Mouse (Mus musculus): ENCODE measurements around the gene Chd2. TPM values are rescaled to one million over a fixed set of nuclear protein-coding genes. Genes with fewer than 3 reads are reported as not detected.

Chd2 gene
- total and polyA plus RNA-seq, 3 experiments = 76.7 to 217 (median 125) TPM

GRCm38 (mm10) chr7:73393307-73394012 is 148.2 kb downstream of the Chd2 start:
- H3K9me3 ChIP-seq (replicated peaks) = peaks cover 9% of the 10 kb centered on the region; the same call in 1 of the 2 replicates
- no peak for TF ChIP-seq GATA1 (IDR thresholded peaks at IDR 0.05; ENCODE audit: borderline replicate concordance, low read length)
- H3K27me3 ChIP-seq (ENCODE audit: insufficient read depth, low read length) = peaks cover 2% of the 10 kb centered on the region; the same call in 1 of the 2 replicates
- no peak overlapping the region for H3K4me3 ChIP-seq (ENCODE audit: low read depth, low read length)
- no peaks in the 10 kb centered on the region for H3K4me1 ChIP-seq (ENCODE audit: insufficient read depth, low read depth, low read length)
- no peak for DNase-seq (ENCODE audit: low spot score)
- no peaks in the 10 kb centered on the region for H3K36me3 ChIP-seq (replicated peaks)
- no peak for ATAC-seq (ENCODE audit: extremely low read depth, insufficient number of reproducible peaks, low FRiP score, poor library complexity, severe bottlenecking)

GRCm38 (mm10) chr7:73392359-73392758 is 149.3 kb downstream of the Chd2 start:
- Histone ChIP-seq H3K9me3 (replicated peaks) (peaks cover 9% of the 10 kb centered on the region; the same call in 1 of the 2 replicates), H3K4me3 (ENCODE audit: low read depth, low read length) (no peak overlapping the region), H3K27me3 (ENCODE audit: insufficient read depth, low read length) (peaks cover 2% of the 10 kb centered on the region; the same call in 1 of the 2 replicates), H3K4me1 (ENCODE audit: insufficient read depth, low read depth, low read length) (no peaks in the 10 kb centered on the region), H3K36me3 (replicated peaks) (no peaks in the 10 kb centered on the region)
- no peak for TF ChIP-seq CTCF (IDR thresholded peaks at IDR 0.05; ENCODE audit: low read depth, low read length)
- TF ChIP-seq GATA1 (IDR thresholded peaks at IDR 0.05; ENCODE audit: borderline replicate concordance, low read length) = no peak
- TF ChIP-seq TAL1 (conservative IDR thresholded peaks at IDR 0.05; ENCODE audit: low read depth, low read length) = no peak
- no peak for TF ChIP-seq POLR2AphosphoS5 (IDR thresholded peaks at IDR 0.05; ENCODE audit: insufficient replicate concordance, low read depth, low read length)
- no peak for TF ChIP-seq GATA2 (IDR thresholded peaks at IDR 0.05; ENCODE audit: borderline replicate concordance, low read depth, low read length)
- ATAC-seq (ENCODE audit: extremely low read depth, insufficient number of reproducible peaks, low FRiP score, poor library complexity, severe bottlenecking) (no peak), DNase-seq (ENCODE audit: low spot score) (no peak)

- ATAC-seq (ENCODE audit: extremely low read depth, insufficient number of reproducible peaks, low FRiP score, poor library complexity, severe bottlenecking) (no peak), DNase-seq (ENCODE audit: low spot score) (no peak)
- Histone ChIP-seq H3K36me3 (replicated peaks) (no peaks in the 10 kb centered on the region), H3K4me3 (ENCODE audit: low read depth, low read length) (no peak overlapping the region), H3K27me3 (ENCODE audit: insufficient read depth, low read length) (peaks cover 2% of the 10 kb centered on the region; the same call in 1 of the 2 replicates), H3K4me1 (ENCODE audit: insufficient read depth, low read depth, low read length) (no peaks in the 10 kb centered on the region), H3K9me3 (replicated peaks) (peaks cover 9% of the 10 kb centered on the region; the same call in 1 of the 2 replicates)
- no peak for TF ChIP-seq TAL1 (conservative IDR thresholded peaks at IDR 0.05; ENCODE audit: low read depth, low read length)
- TF ChIP-seq CTCF (IDR thresholded peaks at IDR 0.05; ENCODE audit: low read depth, low read length) = no peak
- TF ChIP-seq GATA2 (IDR thresholded peaks at IDR 0.05; ENCODE audit: borderline replicate concordance, low read depth, low read length) = no peak
- TF ChIP-seq GATA1 (IDR thresholded peaks at IDR 0.05; ENCODE audit: borderline replicate concordance, low read length) = no peak
- TF ChIP-seq POLR2AphosphoS5 (IDR thresholded peaks at IDR 0.05; ENCODE audit: insufficient replicate concordance, low read depth, low read length) = no peak
These were observed 149.9 kb downstream of the Chd2 start for GRCm38 (mm10) chr7:73391518-73392321.

- DNase-seq (ENCODE audit: low spot score) = no peak
- peaks cover 2% of the 10 kb centered on the region; the same call in 1 of the 2 replicates for H3K27me3 ChIP-seq (ENCODE audit: insufficient read depth, low read length)
- no peak overlapping the region for H3K4me3 ChIP-seq (ENCODE audit: low read depth, low read length)
These were observed 150.6 kb downstream of the Chd2 start for GRCm38 (mm10) chr7:73391002-73391517.

GRCm38 (mm10) chr7:73390426-73391001 is 151.1 kb downstream of the Chd2 start:
- Histone ChIP-seq H3K4me3 (ENCODE audit: low read depth, low read length) (no peak overlapping the region), H3K27me3 (ENCODE audit: insufficient read depth, low read length) (peaks cover 2% of the 10 kb centered on the region; the same call in 1 of the 2 replicates), H3K9me3 (replicated peaks) (peaks cover 9% of the 10 kb centered on the region; the same call in 1 of the 2 replicates), H3K36me3 (replicated peaks) (no peaks in the 10 kb centered on the region), H3K4me1 (ENCODE audit: insufficient read depth, low read depth, low read length) (no peaks in the 10 kb centered on the region)
- ATAC-seq (ENCODE audit: extremely low read depth, insufficient number of reproducible peaks, low FRiP score, poor library complexity, severe bottlenecking) = no peak
- TF ChIP-seq GATA1 (IDR thresholded peaks at IDR 0.05; ENCODE audit: borderline replicate concordance, low read length) (no peak), TAL1 (conservative IDR thresholded peaks at IDR 0.05; ENCODE audit: low read depth, low read length) (no peak), POLR2AphosphoS5 (IDR thresholded peaks at IDR 0.05; ENCODE audit: insufficient replicate concordance, low read depth, low read length) (no peak), GATA2 (IDR thresholded peaks at IDR 0.05; ENCODE audit: borderline replicate concordance, low read depth, low read length) (no peak), CTCF (IDR thresholded peaks at IDR 0.05; ENCODE audit: low read depth, low read length) (no peak)
- DNase-seq (ENCODE audit: low spot score) = no peak

More at GRCm38 (mm10) chr7:73391002-73391517, 150.6 kb downstream of the Chd2 start:
- H3K9me3 ChIP-seq (replicated peaks) = peaks cover 9% of the 10 kb centered on the region; the same call in 1 of the 2 replicates
- no peaks in the 10 kb centered on the region for H3K36me3 ChIP-seq (replicated peaks)
- no peak for ATAC-seq (ENCODE audit: extremely low read depth, insufficient number of reproducible peaks, low FRiP score, poor library complexity, severe bottlenecking)
- H3K4me1 ChIP-seq (ENCODE audit: insufficient read depth, low read depth, low read length) = no peaks in the 10 kb centered on the region
- TF ChIP-seq GATA1 (IDR thresholded peaks at IDR 0.05; ENCODE audit: borderline replicate concordance, low read length) (no peak), CTCF (IDR thresholded peaks at IDR 0.05; ENCODE audit: low read depth, low read length) (no peak), POLR2AphosphoS5 (IDR thresholded peaks at IDR 0.05; ENCODE audit: insufficient replicate concordance, low read depth, low read length) (no peak), GATA2 (IDR thresholded peaks at IDR 0.05; ENCODE audit: borderline replicate concordance, low read depth, low read length) (no peak), TAL1 (conservative IDR thresholded peaks at IDR 0.05; ENCODE audit: low read depth, low read length) (no peak)

Data from G1E (cell line).